Mouse (Mus musculus): ENCODE results near the gene Ccdc9. TPM values are rescaled to one million over a fixed set of nuclear protein-coding genes. Genes with fewer than 3 reads are reported as not detected.
A peak's percentile ranks its signal among the peaks of the same experiment; 100 is the strongest.
"Not testable (repeated sequence)": the region's sequence is repeated elsewhere in the genome, so short reads cannot be mapped to it uniquely, and the experiment has no call there.

Gene Ccdc9
- polyA plus RNA-seq, 1 experiment, result 24.9 TPM

- TF ChIP-seq POLR2A (IDR thresholded peaks at IDR 0.05; ENCODE audit: low read depth, low read length), result no peak
- TF ChIP-seq CTCF (IDR thresholded peaks at IDR 0.05; ENCODE audit: extremely low read depth, insufficient read length, insufficient replicate concordance, low read depth, low read length), result no peak
- Histone ChIP-seq H3K4me3 (ENCODE audit: low read depth, low read length) (no peak overlapping the region), H3K4me1 (ENCODE audit: control insufficient read depth, insufficient read depth, insufficient read length, low read length) (peaks cover 7% of the 10 kb centered on the region; the same call in 1 of the 2 replicates), H3K36me3 (ENCODE audit: control insufficient read depth, insufficient read depth, low read length) (peaks cover 62% of the 10 kb centered on the region), H3K27me3 (ENCODE audit: control insufficient read depth, insufficient read depth, low read length) (no peaks in the 10 kb centered on the region), H3K27ac (ENCODE audit: insufficient read depth, low read depth, low read length) (no peak overlapping the region)
- 89% methylated on average over 11 of the region's 11 CpGs for WGBS
Observed at GRCm38 (mm10) chr7:16280721-16281120, 5.9 kb downstream of the Ccdc9 start.

GRCm38 (mm10) chr7:16274922-16275890 lies 11.4 kb downstream of the Ccdc9 start:
- Histone ChIP-seq H3K36me3 (ENCODE audit: control insufficient read depth, insufficient read depth, low read length) (peaks cover 31% of the 10 kb centered on the region), H3K27me3 (ENCODE audit: control insufficient read depth, insufficient read depth, low read length) (no peaks in the 10 kb centered on the region), H3K4me3 (ENCODE audit: low read depth, low read length) (peak overlapping the region; percentile 38), H3K4me1 (ENCODE audit: control insufficient read depth, insufficient read depth, insufficient read length, low read length) (peaks cover 31% of the 10 kb centered on the region), H3K27ac (ENCODE audit: insufficient read depth, low read depth, low read length) (peak overlapping the region; percentile 77)
- TF ChIP-seq POLR2A (IDR thresholded peaks at IDR 0.05; ENCODE audit: low read depth, low read length) (no peak), CTCF (IDR thresholded peaks at IDR 0.05; ENCODE audit: extremely low read depth, insufficient read length, insufficient replicate concordance, low read depth, low read length) (no peak)
- 43% methylated on average over 10 of the region's 10 CpGs for WGBS

DNA sequence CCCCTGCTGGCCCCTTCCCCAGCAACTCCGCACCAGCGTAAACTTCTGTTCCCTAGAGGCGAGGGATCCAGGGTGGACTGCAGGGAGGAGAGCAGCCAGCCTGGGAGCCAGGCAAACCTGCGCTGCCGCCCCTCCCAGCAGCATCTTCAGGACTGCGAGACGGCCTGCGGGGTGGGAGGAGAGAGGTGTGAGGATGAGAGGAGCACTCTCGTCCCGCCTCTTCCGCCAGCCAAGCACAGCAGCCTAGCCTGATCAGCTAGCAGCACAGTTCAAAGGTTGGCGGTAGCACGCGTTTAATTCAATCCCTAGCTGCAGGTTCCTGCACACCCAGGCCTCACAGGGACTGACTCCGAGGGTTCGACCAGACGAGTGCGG lies 12.8 kb downstream of the Ccdc9 start:
- H3K27ac ChIP-seq (ENCODE audit: insufficient read depth, low read depth, low read length), result peak overlapping the region; percentile 71
- H3K36me3 ChIP-seq (ENCODE audit: control insufficient read depth, insufficient read depth, low read length), result peaks cover 25% of the 10 kb centered on the region
- H3K4me3 ChIP-seq (ENCODE audit: low read depth, low read length), result peak overlapping the region; percentile 93
- H3K27me3 ChIP-seq (ENCODE audit: control insufficient read depth, insufficient read depth, low read length), result no peaks in the 10 kb centered on the region
- TF ChIP-seq CTCF (IDR thresholded peaks at IDR 0.05; ENCODE audit: extremely low read depth, insufficient read length, insufficient replicate concordance, low read depth, low read length), result no peak
- TF ChIP-seq POLR2A (IDR thresholded peaks at IDR 0.05; ENCODE audit: low read depth, low read length), result no peak
- peaks cover 31% of the 10 kb centered on the region for H3K4me1 ChIP-seq (ENCODE audit: control insufficient read depth, insufficient read depth, insufficient read length, low read length)
- 1% methylated on average over 18 of the region's 18 CpGs for WGBS

- 1% methylated on average over 48 of the region's 49 CpGs for WGBS
- H3K36me3 ChIP-seq (ENCODE audit: control insufficient read depth, insufficient read depth, low read length), result peaks cover 20% of the 10 kb centered on the region
- no peak for TF ChIP-seq CTCF (IDR thresholded peaks at IDR 0.05; ENCODE audit: extremely low read depth, insufficient read length, insufficient replicate concordance, low read depth, low read length)
- TF ChIP-seq POLR2A (IDR thresholded peaks at IDR 0.05; ENCODE audit: low read depth, low read length), result 0 out of 2 replicates have a peak, but pooled peaks have one; percentile 15
- peak within 1 kb of the TSS; percentile 76 for H3K27ac ChIP-seq (ENCODE audit: insufficient read depth, low read depth, low read length)
- peaks cover 31% of the 10 kb centered on the region for H3K4me1 ChIP-seq (ENCODE audit: control insufficient read depth, insufficient read depth, insufficient read length, low read length)
- no peaks in the 10 kb centered on the region for H3K27me3 ChIP-seq (ENCODE audit: control insufficient read depth, insufficient read depth, low read length)
- H3K4me3 ChIP-seq (ENCODE audit: low read depth, low read length), result peak within 1 kb of the TSS; percentile 93
Observed at GRCm38 (mm10) chr7:16273081-16273765, 13.4 kb downstream of the Ccdc9 start, which contains the start of gene Inafm1. Gene Inafm1, minus strand, starts transcription at chr7:16273617.

GRCm38 (mm10) chr7:16272681-16273080 lies 13.9 kb downstream of the Ccdc9 start:
- under 1% methylated on average over 46 of the region's 46 CpGs for WGBS
- peak overlapping the region; percentile 76 for H3K27ac ChIP-seq (ENCODE audit: insufficient read depth, low read depth, low read length)
- peak overlapping the region; percentile 93 for H3K4me3 ChIP-seq (ENCODE audit: low read depth, low read length)
- H3K4me1 ChIP-seq (ENCODE audit: control insufficient read depth, insufficient read depth, insufficient read length, low read length), result peaks cover 31% of the 10 kb centered on the region
- TF ChIP-seq CTCF (IDR thresholded peaks at IDR 0.05; ENCODE audit: extremely low read depth, insufficient read length, insufficient replicate concordance, low read depth, low read length) (peak; percentile 24; the same call in 1 of the 2 replicates), POLR2A (IDR thresholded peaks at IDR 0.05; ENCODE audit: low read depth, low read length) (no peak; the same call in 1 of the 2 replicates)
- H3K27me3 ChIP-seq (ENCODE audit: control insufficient read depth, insufficient read depth, low read length), result no peaks in the 10 kb centered on the region
- peaks cover 16% of the 10 kb centered on the region for H3K36me3 ChIP-seq (ENCODE audit: control insufficient read depth, insufficient read depth, low read length)

DNA sequence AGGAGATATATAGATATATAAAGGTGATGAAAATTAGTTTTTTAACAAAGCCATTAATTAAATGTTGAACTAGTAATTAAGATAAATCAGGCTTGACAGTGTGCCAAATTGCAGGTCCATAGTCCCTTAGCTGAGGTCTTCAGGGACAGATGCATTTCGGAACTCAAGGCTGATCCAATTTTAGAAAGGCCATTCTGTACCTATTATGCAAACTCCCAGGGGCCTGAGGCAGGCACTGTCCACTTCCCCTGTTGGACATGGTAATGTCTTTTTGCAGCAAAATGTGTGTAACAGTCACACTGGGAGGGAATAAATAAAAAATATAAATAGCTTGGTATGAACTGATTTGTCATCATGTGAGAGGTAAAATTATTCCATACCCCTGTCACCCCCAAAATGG lies 15.5 kb downstream of the Ccdc9 start:
- Histone ChIP-seq H3K4me1 (ENCODE audit: control insufficient read depth, insufficient read depth, insufficient read length, low read length) (peaks cover 28% of the 10 kb centered on the region), H3K36me3 (ENCODE audit: control insufficient read depth, insufficient read depth, low read length) (peaks cover 11% of the 10 kb centered on the region), H3K27me3 (ENCODE audit: control insufficient read depth, insufficient read depth, low read length) (no peaks in the 10 kb centered on the region), H3K27ac (ENCODE audit: insufficient read depth, low read depth, low read length) (no peak overlapping the region), H3K4me3 (ENCODE audit: low read depth, low read length) (no peak overlapping the region)
- no peak for TF ChIP-seq POLR2A (IDR thresholded peaks at IDR 0.05; ENCODE audit: low read depth, low read length)
- no peak for TF ChIP-seq CTCF (IDR thresholded peaks at IDR 0.05; ENCODE audit: extremely low read depth, insufficient read length, insufficient replicate concordance, low read depth, low read length)
- WGBS, result 54% methylated on average over 1 of the region's 1 CpGs

- WGBS, result 18% methylated on average over 7 of the region's 7 CpGs
- H3K27me3 ChIP-seq (ENCODE audit: control insufficient read depth, insufficient read depth, low read length); H3K4me1 ChIP-seq (ENCODE audit: control insufficient read depth, insufficient read depth, insufficient read length, low read length); H3K36me3 ChIP-seq (ENCODE audit: control insufficient read depth, insufficient read depth, low read length); H3K4me3 ChIP-seq (ENCODE audit: low read depth, low read length): not testable (repeated sequence)
- 0 out of 2 replicates have a peak overlapping the region, but pooled peaks have one; percentile 32 for H3K27ac ChIP-seq (ENCODE audit: insufficient read depth, low read depth, low read length)
Observed at GRCm38 (mm10) chr7:16266593-16266992, 20.0 kb downstream of the Ccdc9 start.
